In genomic region chr2:166442997-166443396, GRCm38 (mm10) we compare ENCODE assay signal across 10 mouse cellular contexts.
A peak's percentile ranks its signal among the peaks of the same experiment; 100 is the strongest.
DNase-seq lines count a peak whose midpoint lies in the region; ATAC-seq and TF ChIP-seq lines count a peak whose summit lies in the region.
"Had no signal": no experiment of that assay in that cellular context is flagged by ENCODE, and none has a peak within 500 bp of the region (broad histone marks: within the 10 kb centered on the region; RNA-seq: fewer than 3 reads in every experiment).

No protein-coding gene starts in this region.

- no peak for TF ChIP-seq CTCF in forebrain, postnatal 0 days (IDR thresholded peaks at IDR 0.05; ENCODE audit: low read depth)

- H3K27ac ChIP-seq in forebrain, embryonic 10.5 days: peak overlapping the region; percentile 16; the same call in 1 of the 2 replicates
- no peak overlapping the region for H3K27ac ChIP-seq in forebrain, postnatal 0 days (ENCODE audit: low read depth, low read length)
- peak overlapping the region; percentile 83 for H3K27ac ChIP-seq in hindbrain, embryonic 13.5 days
- H3K27ac ChIP-seq: liver, embryonic 14.5 days had no signal

- no peaks in the 10 kb centered on the region for H3K9me3 ChIP-seq in forebrain, embryonic 10.5 days
- no peaks in the 10 kb centered on the region for H3K9me3 ChIP-seq in forebrain, postnatal 0 days (ENCODE audit: low read length)
- H3K9me3 ChIP-seq in hindbrain, embryonic 13.5 days: no peaks in the 10 kb centered on the region

- H3K9ac ChIP-seq in forebrain, postnatal 0 days: no peak overlapping the region
- no peak overlapping the region for H3K9ac ChIP-seq in hindbrain, embryonic 13.5 days
- H3K9ac ChIP-seq: liver, embryonic 14.5 days had no signal

- H3K27me3 ChIP-seq in forebrain, embryonic 10.5 days (ENCODE audit: poor library complexity, severe bottlenecking): peaks cover 21% of the 10 kb centered on the region
- no peaks in the 10 kb centered on the region for H3K27me3 ChIP-seq in forebrain, postnatal 0 days (ENCODE audit: insufficient read depth, low read length)
- H3K27me3 ChIP-seq in hindbrain, embryonic 13.5 days: peaks cover 17% of the 10 kb centered on the region; the same call in 1 of the 2 replicates

- no peak for DNase-seq in forebrain, embryonic 10.5 days (ENCODE audit: extremely low spot score, low spot score)
- DNase-seq in forebrain, postnatal 0 days: no peak
- peak; percentile 69 for DNase-seq in MN1 (ENCODE audit: low spot score)
- peak; percentile 21 to 74 for DNase-seq in lung, postnatal 4 days
- no peak for DNase-seq in thymus, adult 18-20 months
- DNase-seq in thymus, postnatal 4 days: no peak
- no peak for DNase-seq in adrenal gland, adult 8-10 months
- DNase-seq: gastrocnemius, postnatal 10 days had no signal

- H3K4me1 ChIP-seq in forebrain, embryonic 10.5 days: peaks cover 49% of the 10 kb centered on the region
- H3K4me1 ChIP-seq in forebrain, postnatal 0 days (ENCODE audit: insufficient read depth): 0 out of 2 replicates have a peak, but pooled peaks cover 5% of the 10 kb centered on the region
- H3K4me1 ChIP-seq in hindbrain, embryonic 13.5 days (replicated peaks): peaks cover 51% of the 10 kb centered on the region

- ATAC-seq in forebrain, postnatal 0 days: no peak
- ATAC-seq in hindbrain, embryonic 13.5 days (ENCODE audit: low FRiP score): peak; percentile 49

- H3K36me3 ChIP-seq in forebrain, embryonic 10.5 days (replicated peaks): no peaks in the 10 kb centered on the region
- H3K36me3 ChIP-seq in forebrain, postnatal 0 days (ENCODE audit: insufficient read depth): no peaks in the 10 kb centered on the region
- H3K36me3 ChIP-seq in hindbrain, embryonic 13.5 days: no peaks in the 10 kb centered on the region

- H3K4me3 ChIP-seq in forebrain, embryonic 10.5 days: no peak overlapping the region
- H3K4me3 ChIP-seq in forebrain, postnatal 0 days (ENCODE audit: low read depth, low read length): no peak overlapping the region
- H3K4me3 ChIP-seq in hindbrain, embryonic 13.5 days: no peak overlapping the region

- 73% methylated on average over 15 of the region's 15 CpGs for WGBS in forebrain, embryonic 10.5 days
- WGBS in forebrain, postnatal 0 days: 23% methylated on average over 15 of the region's 15 CpGs
- WGBS in hindbrain, embryonic 13.5 days: 16% methylated on average over 15 of the region's 15 CpGs

- H3K4me2 ChIP-seq in forebrain, postnatal 0 days (ENCODE audit: low read depth): no peak overlapping the region
- H3K4me2 ChIP-seq in hindbrain, embryonic 13.5 days: no peak overlapping the region

Comparison
In these comparisons a context has a peak if more than half of its experiments do, and no peak if none do; other contexts are left out.
1. DNase-seq: peak in MN1 (single experiment) and lung, postnatal 4 days (2 of 2); none in forebrain, embryonic 10.5 days (single experiment), forebrain, postnatal 0 days (single experiment), thymus, adult 18-20 months (0 of 2), thymus, postnatal 4 days (single experiment) and adrenal gland, adult 8-10 months (single experiment).